Mouse (Mus musculus): ENCODE results near the gene Kctd19.

The Kctd19 gene

GRCm38 (mm10) chr8:105339886-105340635, 73.2 kb downstream of the Kctd19 start:
- DNase-seq (ENCODE audit: low read depth in 1 of 2, low spot score in 2 of 2), result no peak

DNA sequence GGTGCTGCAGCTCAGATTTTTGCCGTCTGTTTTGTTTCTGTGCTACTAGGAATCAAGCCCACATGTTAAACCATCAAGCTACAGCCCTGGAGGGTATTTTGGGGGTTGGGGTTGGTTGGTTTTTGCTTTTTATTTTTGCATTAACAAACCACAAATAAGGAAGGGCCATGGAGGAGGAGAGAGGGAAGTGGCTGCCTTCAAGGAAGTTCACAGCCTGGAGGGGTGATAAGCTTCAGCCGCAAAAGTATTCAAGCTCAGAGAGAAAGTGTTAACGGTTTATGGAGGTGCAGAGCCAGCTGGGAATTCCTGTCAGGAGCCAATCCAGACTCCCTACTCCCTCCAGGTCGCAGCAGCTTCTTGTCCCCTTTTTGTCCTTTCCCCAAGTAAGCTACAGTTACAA, 74.3 kb downstream of the Kctd19 start:
- DNase-seq (ENCODE audit: low read depth in 1 of 2, low spot score in 2 of 2), result no peak

- no peak for DNase-seq (ENCODE audit: low read depth in 1 of 2, low spot score in 2 of 2)
Measured at GRCm38 (mm10) chr8:105336373-105337130, 76.8 kb downstream of the Kctd19 start.

Measured in monocyte, adult 2 months (primary cell).